Mouse (Mus musculus) megakaryocyte progenitor cell, adult 5-6 weeks (primary cell): ENCODE results near the gene Aimp1. TPM values are rescaled to one million over a fixed set of nuclear protein-coding genes. Genes with fewer than 3 reads are reported as not detected.

ENCODE experiments used
- total RNA-seq, 2 experiments: library from RNA; stranded (forward) in 1 of 2; stranded (reverse) in 1 of 2; fragments of 157-497, 149-512 nt in 1 of 2; fragments of 200-1000 nt in 1 of 2; gene quantifications; 2 replicates each; pipeline versions ENCODE4 v1.2.3 to v1.2.4; 2015 to 2017

Aimp1 gene
- total RNA-seq, 2 experiments from 2014 or later, result 92.8 to 121 TPM

Other genes starting within 250 kb of the Aimp1 start
- not detected in 2 replicates for gene Gimd1, start 54.5 kb downstream of the Aimp1 start, total RNA-seq (2015)
- gene Gimd1, start 54.5 kb downstream of the Aimp1 start, total RNA-seq (2017), result not detected in 2 replicates
- gene Tbck, start 226 bp downstream of the Aimp1 start, total RNA-seq (2015), result 15.8 and 16.2 TPM in 2 replicates
- gene Tbck, start 226 bp downstream of the Aimp1 start, total RNA-seq (2017), result 16.4 and 17.8 TPM in 2 replicates